18 mouse cellular contexts compared by ENCODE assay signal in genomic region chr8:125074141-125074540, GRCm38 (mm10). TPM values are rescaled to one million over a fixed set of nuclear protein-coding genes. Genes with fewer than 3 reads are reported as not detected.
"Had no signal": no experiment of that assay in that cellular context is flagged by ENCODE, and none has a peak within 500 bp of the region (broad histone marks: within the 10 kb centered on the region; RNA-seq: fewer than 3 reads in every experiment).

No protein-coding gene starts in this region.

- H3K4me3 ChIP-seq: kidney, embryonic 15.5 days; limb, embryonic 10.5 days; limb, embryonic 13.5 days; liver, embryonic 13.5 days; stomach, embryonic 15.5 days had no signal

- DNase-seq: kidney, adult 8-10 months; kidney, postnatal 10 days; kidney, postnatal 36 days; layer of hippocampus, adult 9-11 months; liver, embryonic 13.5 days; lung, adult 2 months; lung, postnatal 14 days; lung, postnatal 4 days; midbrain, embryonic 14.5 days; right cerebral cortex, adult 18-20 months; right cerebral cortex, postnatal 14 days; spleen, adult 18-20 months; thymus, postnatal 25 days had no signal

- H3K27ac ChIP-seq: kidney, embryonic 15.5 days; limb, embryonic 10.5 days; limb, embryonic 13.5 days; liver, embryonic 13.5 days; stomach, embryonic 15.5 days had no signal

RNA-seq across cellular contexts. Expression of gene Disc1, which starts 20.1 kb away (rescaled TPM):
- total RNA-seq: megakaryocyte-erythroid progenitor cell, adult 5-6 weeks had no signal
